Mouse (Mus musculus) mouse trophoblast stem cell (cell line): ENCODE data around the gene Adipoq.

Source experiments
- in situ Hi-C, 2 experiments: fragments of 300-500 bp; cut with MseI, MboI; formaldehyde crosslinking; loops; 2 replicates in 1 of 2; 3 replicates in 1 of 2; pipeline ENCODE4 v1.15.1; 2025

Gene Adipoq

GRCm38 (mm10) chr16:23114339-23115171 lies 31.8 kb upstream of the Adipoq start:
- in situ Hi-C loops = no loop called here

- in situ Hi-C loops = no loop called here
These were observed 30.9 kb upstream of the Adipoq start for GRCm38 (mm10) chr16:23115486-23115885.

- in situ Hi-C loops = no loop called here
These were observed 29.2 kb upstream of the Adipoq start for GRCm38 (mm10) chr16:23117173-23117572.

- in situ Hi-C loops = no loop called here
These were observed 23.9 kb upstream of the Adipoq start for GRCm38 (mm10) chr16:23122446-23122845.

- in situ Hi-C loops = no loop called here
These were observed 23.2 kb upstream of the Adipoq start for GRCm38 (mm10) chr16:23123104-23123503.

GRCm38 (mm10) chr16:23124398-23124797 lies 21.9 kb upstream of the Adipoq start:
- in situ Hi-C loops = no loop called here

GRCm38 (mm10) chr16:23127311-23127672 lies 19.0 kb upstream of the Adipoq start:
- in situ Hi-C loops = no loop called here

GRCm38 (mm10) chr16:23127673-23128375 lies 18.5 kb upstream of the Adipoq start, which contains the start of gene Rfc4:
TSS of gene Rfc4 (minus strand) at chr16:23127737.
- in situ Hi-C loops = no loop called here

- in situ Hi-C loops = loop anchor here (5.0 to 10.0 kb wide), 2 partner anchors 43 to 256 kb away; no protein-coding TSS in a partner anchor
These were observed 16.0 kb upstream of the Adipoq start for GRCm38 (mm10) chr16:23130303-23130702.

- in situ Hi-C loops = loop anchor here (5.0 to 10.0 kb wide), 2 partner anchors 45 to 258 kb away; no protein-coding TSS in a partner anchor
These were observed 14.0 kb upstream of the Adipoq start for GRCm38 (mm10) chr16:23132336-23132735.

- in situ Hi-C loops = loop anchor here in 1 of 2 experiments (10.0 kb wide), 1 partner anchor 261 kb away; no protein-coding TSS in a partner anchor
These were observed 10.8 kb upstream of the Adipoq start for GRCm38 (mm10) chr16:23135421-23136149.

- in situ Hi-C loops = loop anchor here in 1 of 2 experiments (10.0 kb wide), 1 partner anchor 262 kb away; no protein-coding TSS in a partner anchor
These were observed 9.8 kb upstream of the Adipoq start for GRCm38 (mm10) chr16:23136406-23136970.

GRCm38 (mm10) chr16:23140911-23141310 lies 5.4 kb upstream of the Adipoq start:
- in situ Hi-C loops = no loop called here

GRCm38 (mm10) chr16:23144326-23144725 lies 2.0 kb upstream of the Adipoq start:
- in situ Hi-C loops = no loop called here

GRCm38 (mm10) chr16:23145211-23145610 lies 1.1 kb upstream of the Adipoq start:
- in situ Hi-C loops = no loop called here

GRCm38 (mm10) chr16:23148936-23149335 lies 2.6 kb downstream of the Adipoq start:
- in situ Hi-C loops = no loop called here

GRCm38 (mm10) chr16:23149396-23149795 lies 3.1 kb downstream of the Adipoq start:
- in situ Hi-C loops = no loop called here

- in situ Hi-C loops = no loop called here
These were observed 5.1 kb downstream of the Adipoq start for GRCm38 (mm10) chr16:23151423-23151822.

GRCm38 (mm10) chr16:23154261-23154660 lies 7.9 kb downstream of the Adipoq start:
- in situ Hi-C loops = no loop called here

GRCm38 (mm10) chr16:23157013-23157412 lies 10.7 kb downstream of the Adipoq start:
- in situ Hi-C loops = no loop called here

- in situ Hi-C loops = no loop called here
These were observed 12.0 kb downstream of the Adipoq start for GRCm38 (mm10) chr16:23158292-23158691.
